In the genomic region with DNA sequence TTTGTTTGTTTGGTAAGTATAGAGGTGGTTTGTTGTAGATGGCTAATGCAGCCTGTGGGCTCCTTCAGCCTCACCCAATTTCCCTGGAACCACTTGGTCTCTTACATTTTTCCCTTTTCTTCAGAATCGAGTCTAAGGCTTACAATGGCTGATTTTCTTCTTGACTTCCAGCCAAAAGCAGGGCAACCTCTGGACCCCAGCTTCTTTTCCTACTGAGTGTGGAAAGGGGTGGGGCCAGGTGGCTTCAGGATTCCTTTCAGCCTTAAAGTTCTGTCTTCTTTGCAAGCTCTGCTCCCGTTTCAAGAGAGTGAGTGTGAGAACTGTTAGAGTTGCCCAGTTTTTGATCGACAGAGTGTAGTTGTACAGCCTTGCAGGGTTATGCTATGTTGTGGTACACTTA, we compare ENCODE assay signal across 31 mouse cellular contexts. TPM values are rescaled to one million over a fixed set of nuclear protein-coding genes. Genes with fewer than 3 reads are reported as not detected.
A peak's percentile ranks its signal among the peaks of the same experiment; 100 is the strongest.
DNase-seq lines count a peak whose midpoint lies in the region; ATAC-seq lines count a peak whose summit lies in the region.
"Had no signal": no experiment of that assay in that cellular context is flagged by ENCODE, and none has a peak within 500 bp of the region (broad histone marks: within the 10 kb centered on the region; RNA-seq: fewer than 3 reads in every experiment).

No protein-coding gene starts in this region.

- ATAC-seq in kidney, embryonic 15.5 days (replicated peaks; ENCODE audit: low FRiP score) = no peak
- peak; percentile 55 for ATAC-seq in intestine, embryonic 15.5 days
- ATAC-seq in kidney, embryonic 16.5 days (ENCODE audit: low FRiP score, low TSS enrichment) = no peak
- ATAC-seq: activated CD4-positive, CD25-positive, alpha-beta regulatory T cell, adult 4 months; inflammation-experienced regulatory T-cells, adult 6 months; liver, postnatal 0 days; midbrain, embryonic 13.5 days had no signal

- no peak overlapping the region for H3K27ac ChIP-seq in kidney, embryonic 15.5 days
- 0 out of 2 replicates have a peak overlapping the region, but pooled peaks have one; percentile 9 for H3K27ac ChIP-seq in intestine, embryonic 15.5 days
- 0 out of 2 replicates have a peak overlapping the region, but pooled peaks have one; percentile 6 for H3K27ac ChIP-seq in kidney, embryonic 16.5 days (ENCODE audit: low read length)
- H3K27ac ChIP-seq: heart, embryonic 10.5 days; hindbrain, embryonic 14.5 days; limb, embryonic 12.5 days; midbrain, embryonic 13.5 days had no signal

- peak; percentile 43 for DNase-seq in kidney, adult 18-20 months
- DNase-seq in kidney, postnatal 4 days = peak; percentile 24 to 47
- DNase-seq in adrenal gland, adult 8-10 months = no peak
- no peak for DNase-seq in gastrocnemius, postnatal 14 days
- no peak for DNase-seq in embryo, embryonic 10 days (ENCODE audit: low spot score)
- DNase-seq: adrenal gland, postnatal 14 days; cerebellum, adult 9-10 months; heart, postnatal 4 days; liver, postnatal 0 days; lung, postnatal 36 days had no signal

- H3K9me3 ChIP-seq in kidney, embryonic 15.5 days (replicated peaks) = no peaks in the 10 kb centered on the region
- H3K9me3 ChIP-seq in intestine, embryonic 15.5 days = no peaks in the 10 kb centered on the region
- H3K9me3 ChIP-seq in kidney, embryonic 16.5 days (ENCODE audit: low read length) = peaks cover 6% of the 10 kb centered on the region; the same call in 1 of the 2 replicates
- H3K9me3 ChIP-seq: heart, embryonic 10.5 days; limb, embryonic 12.5 days; midbrain, embryonic 13.5 days had no signal

- intact Hi-C loops in gastrocnemius, postnatal 14 days (cut with DNase I; ENCODE audit: low total_unique reads) = no loop called here

- H3K4me1 ChIP-seq in kidney, embryonic 15.5 days = peaks cover 13% of the 10 kb centered on the region
- peaks cover 13% of the 10 kb centered on the region for H3K4me1 ChIP-seq in intestine, embryonic 15.5 days (replicated peaks)
- peaks cover 17% of the 10 kb centered on the region for H3K4me1 ChIP-seq in kidney, embryonic 16.5 days (ENCODE audit: insufficient read depth, low read length)
- H3K4me1 ChIP-seq: megakaryocyte, embryonic 14.5 days; midbrain, embryonic 13.5 days had no signal

- H3K9ac ChIP-seq in kidney, embryonic 15.5 days = no peak overlapping the region
- H3K9ac ChIP-seq in intestine, embryonic 15.5 days = no peak overlapping the region
- no peak overlapping the region for H3K9ac ChIP-seq in kidney, embryonic 16.5 days (replicated peaks; ENCODE audit: low read length)
- H3K9ac ChIP-seq: hindbrain, embryonic 14.5 days; limb, embryonic 12.5 days; liver, postnatal 0 days; midbrain, embryonic 13.5 days had no signal

- peaks cover 12% of the 10 kb centered on the region for H3K36me3 ChIP-seq in kidney, embryonic 15.5 days
- H3K36me3 ChIP-seq in intestine, embryonic 15.5 days = peaks cover 3% of the 10 kb centered on the region; the same call in 1 of the 2 replicates
- H3K36me3 ChIP-seq in kidney, embryonic 16.5 days (ENCODE audit: insufficient read depth, low read length) = peaks cover 8% of the 10 kb centered on the region
- H3K36me3 ChIP-seq: midbrain, embryonic 13.5 days had no signal

- H3K4me3 ChIP-seq in kidney, embryonic 15.5 days (replicated peaks) = no peak overlapping the region
- no peak overlapping the region for H3K4me3 ChIP-seq in intestine, embryonic 15.5 days (replicated peaks)
- no peak overlapping the region for H3K4me3 ChIP-seq in kidney, embryonic 16.5 days (ENCODE audit: low read length)
- H3K4me3 ChIP-seq: heart, embryonic 10.5 days; limb, embryonic 12.5 days; megakaryocyte, embryonic 14.5 days; midbrain, embryonic 13.5 days had no signal

- no peak overlapping the region for H3K4me2 ChIP-seq in kidney, embryonic 15.5 days
- no peak overlapping the region for H3K4me2 ChIP-seq in intestine, embryonic 15.5 days (replicated peaks)
- no peak overlapping the region for H3K4me2 ChIP-seq in kidney, embryonic 16.5 days (replicated peaks; ENCODE audit: low read depth, low read length)
- H3K4me2 ChIP-seq: hindbrain, embryonic 14.5 days; limb, embryonic 12.5 days; liver, embryonic 11.5 days; midbrain, embryonic 13.5 days had no signal

- 53% methylated on average over 3 of the region's 3 CpGs for WGBS in kidney, embryonic 15.5 days
- WGBS in intestine, embryonic 15.5 days = 45% methylated on average over 3 of the region's 3 CpGs
- WGBS in kidney, embryonic 16.5 days = 58% methylated on average over 3 of the region's 3 CpGs

- H3K27me3 ChIP-seq in kidney, embryonic 15.5 days = no peaks in the 10 kb centered on the region
- H3K27me3 ChIP-seq in intestine, embryonic 15.5 days (replicated peaks) = no peaks in the 10 kb centered on the region
- H3K27me3 ChIP-seq in kidney, embryonic 16.5 days (ENCODE audit: insufficient read depth, low read length) = no peaks in the 10 kb centered on the region
- H3K27me3 ChIP-seq: limb, embryonic 12.5 days; midbrain, embryonic 13.5 days had no signal

RNA-seq across cellular contexts. Expression of a gene that starts 9.5 kb away (rescaled TPM):
- 0.18 and 0.39 TPM in 2 replicates for polyA plus RNA-seq in kidney, embryonic 15.5 days (2015; fragmentation: Nextera tagmentation; extraction: Ambion mirVana)
- 0.15 and 0.47 TPM in 2 replicates for polyA plus RNA-seq in intestine, embryonic 15.5 days (2015; fragmentation: Nextera tagmentation; extraction: Ambion mirVana)
- polyA plus RNA-seq in kidney, embryonic 16.5 days (2015; fragmentation: Nextera tagmentation; extraction: Ambion mirVana) = 0.19 and 0.27 TPM in 2 replicates
- not detected for total RNA-seq in adrenal gland, adult 8-10 months (2022)
- not detected for total RNA-seq in gastrocnemius, postnatal 14 days (2021)
- total RNA-seq: adrenal gland, postnatal 14 days; gastrocnemius, adult 18-20 months; gastrocnemius, postnatal 4 days; heart, postnatal 4 days; left cerebral cortex, postnatal 14 days; monocyte, adult 5-6 weeks; neutrophil, adult 5-6 weeks had no signal
- polyA plus RNA-seq: activated CD4-positive, CD25-positive, alpha-beta regulatory T cell, adult 4 months; cortical plate, adult 2 months; embryonic facial prominence, embryonic 11.5 days; forebrain, embryonic 11.5 days; heart, embryonic 10.5 days; inflammation-experienced regulatory T-cells, adult 6 months; limb, embryonic 12.5 days; liver, postnatal 0 days; midbrain, embryonic 13.5 days; thymus, postnatal 0 days; urinary bladder, adult 2 months had no signal

RNA-seq across cellular contexts. Expression of a gene that starts 40.9 kb away (rescaled TPM):
- polyA plus RNA-seq in kidney, embryonic 15.5 days (2015; fragmentation: Nextera tagmentation; extraction: Ambion mirVana) = 30.1 and 32.3 TPM in 2 replicates
- polyA plus RNA-seq in intestine, embryonic 15.5 days (2015; fragmentation: Nextera tagmentation; extraction: Ambion mirVana) = 41.6 and 43.6 TPM in 2 replicates
- polyA plus RNA-seq in kidney, embryonic 16.5 days (2015; fragmentation: Nextera tagmentation; extraction: Ambion mirVana) = 27.4 and 28.5 TPM in 2 replicates
- total RNA-seq in adrenal gland, adult 8-10 months (2022) = 10 to 100 TPM; 14.3 to 26.2 (median 18.1) TPM
- 10 to 100 TPM; 23.1 to 23.2 TPM for total RNA-seq in gastrocnemius, postnatal 14 days (2021)

Comparison
In these comparisons a context has a peak if more than half of its experiments do, and no peak if none do; other contexts are left out.
1. DNase-seq: peak in kidney, adult 18-20 months (single experiment) and kidney, postnatal 4 days (2 of 2); none in adrenal gland, adult 8-10 months (single experiment), gastrocnemius, postnatal 14 days (single experiment) and embryo, embryonic 10 days (single experiment).